Mouse (Mus musculus) embryonic fibroblast, embryonic 13.5 days (primary cell): ENCODE measurements around the gene Gpkow. TPM values are rescaled to one million over a fixed set of nuclear protein-coding genes. Genes with fewer than 3 reads are reported as not detected.

Experiments
- H3K27ac ChIP-seq: 2 replicates; pipeline ENCODE4 v1.5.1; 2012; ENCODE audit warnings: low read length, control low read depth, inconsistent platforms; ENCODE audit not compliant: insufficient read depth
- H3K4me1 ChIP-seq: 2 replicates; pipeline ENCODE4 v1.6.1; 2011; ENCODE audit warnings: low read length; ENCODE audit not compliant: control insufficient read depth, insufficient read depth
- H3K4me3 ChIP-seq: 2 replicates; pipeline ENCODE4 v1.5.1; 2011; ENCODE audit warnings: mild to moderate bottlenecking, control low read depth, low read length; ENCODE audit not compliant: insufficient read depth
- CTCF ChIP-seq: IDR thresholded peaks from 2 replicates; pipeline ENCODE4 v1.5.1; 2011; ENCODE audit warnings: mild to moderate bottlenecking, control low read depth, low read length, moderate library complexity, borderline replicate concordance; ENCODE audit not compliant: insufficient read depth
- POLR2A ChIP-seq: IDR thresholded peaks from 2 replicates; pipeline ENCODE4 v1.6.1; 2011; ENCODE audit warnings: low read depth, mild to moderate bottlenecking, control low read depth, low read length, moderate library complexity
- polyA plus RNA-seq: library from polyadenylated mRNA; stranded (reverse); fragments of >200 nt; gene quantifications from 2 replicates; pipeline ENCODE4 v1.2.4, GENCODE M21; 2011; ENCODE audit warnings: low read depth; ENCODE audit not compliant: missing spikeins, insufficient read length

The Gpkow gene
- polyA plus RNA-seq: 26.0 and 29.8 TPM in 2 replicates

DNA sequence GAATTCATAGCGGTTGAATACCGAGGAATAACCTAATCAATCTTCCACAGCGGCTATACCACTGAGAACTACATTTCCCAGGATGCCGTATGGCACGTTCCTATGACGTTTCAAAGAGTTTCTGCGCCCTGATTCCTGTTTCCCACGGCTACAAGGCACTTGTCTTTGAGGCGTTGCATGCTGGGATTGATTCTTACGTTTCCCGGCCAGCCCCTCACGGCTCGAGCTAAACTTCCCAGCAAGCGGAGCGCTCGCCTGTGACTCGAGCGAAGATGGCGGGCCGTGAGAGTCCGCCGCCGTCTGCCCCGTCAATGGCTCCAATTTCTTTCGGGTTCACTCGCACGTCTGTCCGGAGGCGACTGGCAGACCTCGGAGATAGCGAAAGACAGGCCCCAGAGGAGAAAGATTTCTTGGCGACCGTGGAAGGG lies at the start of gene Gpkow:
Gene Gpkow (plus strand): TSS at position 178 of the 428 bp plus-strand sequence.
- H3K4me1 ChIP-seq: no peaks in the 10 kb centered on the region; the same call in 1 of the 2 replicates
- no peak for TF ChIP-seq CTCF
- TF ChIP-seq POLR2A: peak; percentile 63
- no peak within 1 kb of the TSS for H3K27ac ChIP-seq
- H3K4me3 ChIP-seq: peak within 1 kb of the TSS; percentile 77

DNA sequence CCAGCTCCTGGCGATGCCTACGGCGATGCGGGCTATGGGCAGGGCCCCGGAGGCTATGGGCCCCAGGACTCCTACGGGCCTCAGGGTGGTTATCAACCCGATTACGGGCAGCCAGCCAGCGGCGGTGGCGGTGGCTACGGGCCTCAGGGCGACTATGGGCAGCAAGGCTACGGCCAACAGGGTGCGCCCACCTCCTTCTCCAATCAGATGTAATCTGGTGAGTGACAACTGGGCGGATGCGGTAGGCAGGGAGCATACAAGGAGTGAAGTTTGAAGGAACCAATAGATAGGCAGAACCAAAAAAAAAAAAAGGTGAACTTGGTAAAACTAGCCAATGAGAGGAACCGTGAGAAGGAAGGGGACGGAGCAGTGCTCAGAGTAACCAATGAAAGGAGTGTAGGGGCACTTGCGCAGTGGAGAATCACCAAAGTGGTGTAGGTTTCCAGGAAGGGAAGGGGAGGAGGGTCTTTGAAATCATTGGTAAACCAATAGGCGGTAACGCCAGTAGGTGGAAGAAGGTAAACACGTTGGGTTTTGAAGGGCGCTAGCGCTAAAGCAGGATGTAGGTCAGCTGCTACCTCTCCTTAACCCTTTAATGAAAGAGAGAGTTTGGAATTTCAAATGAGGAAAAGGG lies 48.1 kb upstream of the Gpkow start:
- TF ChIP-seq POLR2A (peak; percentile 68), CTCF (peak; percentile 21; the same call in 1 of the 2 replicates)
- H3K4me1 ChIP-seq: no peaks in the 10 kb centered on the region; the same call in 1 of the 2 replicates
- peak overlapping the region; percentile 45 for H3K27ac ChIP-seq
- peak overlapping the region; percentile 46 for H3K4me3 ChIP-seq

- Histone ChIP-seq H3K27ac (peak within 1 kb of the TSS; percentile 41), H3K4me3 (peak within 1 kb of the TSS; percentile 59), H3K4me1 (0 out of 2 replicates have a peak, but pooled peaks cover 2% of the 10 kb centered on the region)
- no peak for TF ChIP-seq CTCF
- TF ChIP-seq POLR2A: peak; percentile 66
Measured at GRCm38 (mm10) chrX:7657221-7657639, 39.7 kb upstream of the Gpkow start, which contains the start of gene Prickle3. Gene Prickle3, plus strand, starts transcription at chrX:7657260.

- Histone ChIP-seq H3K27ac (peak overlapping the region; percentile 41), H3K4me1 (0 out of 2 replicates have a peak, but pooled peaks cover 2% of the 10 kb centered on the region), H3K4me3 (peak overlapping the region; percentile 23)
- TF ChIP-seq CTCF (no peak), POLR2A (peak; percentile 59)
Measured at GRCm38 (mm10) chrX:7658031-7658784, 38.7 kb upstream of the Gpkow start.

- TF ChIP-seq CTCF (no peak), POLR2A (no peak)
- 0 out of 2 replicates have a peak, but pooled peaks cover 2% of the 10 kb centered on the region for H3K4me1 ChIP-seq
- no peak overlapping the region for H3K4me3 ChIP-seq
- H3K27ac ChIP-seq: no peak overlapping the region
Measured at GRCm38 (mm10) chrX:7658785-7659589, 37.9 kb upstream of the Gpkow start.

- Histone ChIP-seq H3K4me1 (0 out of 2 replicates have a peak, but pooled peaks cover 2% of the 10 kb centered on the region), H3K4me3 (no peak overlapping the region), H3K27ac (no peak overlapping the region)
- no peak for TF ChIP-seq POLR2A
- TF ChIP-seq CTCF: no peak
Measured at GRCm38 (mm10) chrX:7661086-7661485, 35.8 kb upstream of the Gpkow start.

DNA sequence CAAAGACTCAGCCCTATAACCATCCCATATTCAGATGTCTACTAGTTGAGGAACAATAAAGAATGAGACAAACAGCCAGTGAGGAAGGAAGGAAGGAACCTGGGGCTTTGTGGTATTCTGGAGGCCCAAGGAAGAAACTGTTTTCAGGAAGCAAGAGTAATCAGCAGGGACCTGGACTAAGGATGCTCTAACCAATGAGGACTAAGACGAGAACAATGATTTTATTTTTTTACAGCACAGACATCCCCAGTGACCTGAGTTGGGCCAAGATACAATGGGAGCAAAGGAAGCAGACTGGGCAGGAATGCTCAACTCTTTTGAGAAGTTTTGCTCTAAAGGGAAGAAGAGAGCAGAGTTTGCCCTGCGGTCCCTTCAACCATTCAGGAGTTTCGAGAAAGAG lies 34.0 kb upstream of the Gpkow start:
- TF ChIP-seq POLR2A (no peak), CTCF (no peak)

DNA sequence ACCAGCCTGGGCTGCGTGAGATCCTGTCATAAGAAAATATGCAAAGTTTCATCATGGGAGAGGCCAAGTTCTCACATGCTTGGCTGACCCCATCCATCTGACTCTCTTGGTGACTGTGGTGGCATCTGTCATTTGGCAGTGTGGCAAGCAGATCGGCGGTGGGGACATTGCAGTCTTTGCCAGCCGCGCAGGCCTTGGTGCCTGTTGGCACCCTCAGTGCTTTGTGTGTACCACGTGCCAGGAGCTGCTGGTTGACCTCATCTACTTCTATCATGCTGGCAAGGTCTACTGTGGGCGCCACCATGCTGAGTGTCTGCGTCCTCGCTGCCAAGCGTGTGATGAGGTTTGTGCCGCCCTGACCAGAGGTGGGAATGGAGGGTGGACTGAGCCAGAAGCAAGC lies 32.1 kb upstream of the Gpkow start:
- TF ChIP-seq CTCF (no peak), POLR2A (no peak)
- H3K4me3 ChIP-seq: no peak overlapping the region

More for the DNA sequence above, 34.0 kb upstream of the Gpkow start:
- Histone ChIP-seq H3K4me1 (0 out of 2 replicates have a peak, but pooled peaks cover 2% of the 10 kb centered on the region), H3K4me3 (no peak overlapping the region), H3K27ac (no peak overlapping the region)

GRCm38 (mm10) chrX:7665739-7666502 lies 31.0 kb upstream of the Gpkow start:
- Histone ChIP-seq H3K4me1 (peaks cover 2% of the 10 kb centered on the region; the same call in 1 of the 2 replicates), H3K27ac (no peak overlapping the region), H3K4me3 (no peak overlapping the region)
- TF ChIP-seq CTCF: no peak
- TF ChIP-seq POLR2A: no peak

More for the DNA sequence above, 32.1 kb upstream of the Gpkow start:
- H3K4me1 ChIP-seq: peaks cover 2% of the 10 kb centered on the region; the same call in 1 of the 2 replicates
- no peak overlapping the region for H3K27ac ChIP-seq
